Mouse (Mus musculus): ENCODE measurements at regions not wholly inside any gene's neighbourhood (a gene's known extent, or its start where the extent isn't known, plus 50 kb on each side); places are given as distances from the start of the nearest gene placed in this dataset.

DNA sequence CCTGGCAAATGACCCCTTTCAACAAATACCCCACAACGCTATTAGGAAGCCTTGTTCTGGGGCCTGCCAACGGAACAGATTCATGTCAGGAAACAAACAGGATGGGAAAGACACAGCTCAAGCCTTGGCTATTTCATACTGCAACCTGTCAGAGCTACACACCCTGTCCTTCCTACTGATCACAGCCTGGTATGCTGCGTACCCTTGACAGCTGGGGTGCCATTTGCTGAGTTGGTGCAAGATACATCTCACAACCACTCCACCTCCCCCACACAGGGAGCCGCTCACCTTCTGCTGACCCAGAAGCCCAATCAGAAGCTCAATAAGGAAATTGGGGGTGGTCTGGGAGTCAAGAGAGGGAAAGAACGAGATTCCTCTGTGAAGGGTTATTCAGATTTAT lies 350.7 kb upstream of the Gm10131 start:
- 68% methylated on average over 5 of the region's 5 CpGs for WGBS
- H3K4me1 ChIP-seq (ENCODE audit: control insufficient read depth, insufficient read depth, low read length), result no peaks in the 10 kb centered on the region
- H3K27ac ChIP-seq (ENCODE audit: insufficient read depth, low read depth, low read length), result no peak overlapping the region
- no peak for DNase-seq
- H3K27me3 ChIP-seq (replicated peaks; ENCODE audit: control insufficient read depth, insufficient read depth, low read length), result no peaks in the 10 kb centered on the region
- no peaks in the 10 kb centered on the region for H3K36me3 ChIP-seq (ENCODE audit: control insufficient read depth, insufficient read depth, low read length)
- no peak overlapping the region for H3K4me3 ChIP-seq (ENCODE audit: insufficient read depth, low read depth, low read length)
- TF ChIP-seq CTCF (conservative IDR thresholded peaks at IDR 0.05; ENCODE audit: insufficient read depth, insufficient read length, low read depth, low read length) (no peak), POLR2A (IDR thresholded peaks at IDR 0.05; ENCODE audit: low read depth, low read length) (no peak)

DNA sequence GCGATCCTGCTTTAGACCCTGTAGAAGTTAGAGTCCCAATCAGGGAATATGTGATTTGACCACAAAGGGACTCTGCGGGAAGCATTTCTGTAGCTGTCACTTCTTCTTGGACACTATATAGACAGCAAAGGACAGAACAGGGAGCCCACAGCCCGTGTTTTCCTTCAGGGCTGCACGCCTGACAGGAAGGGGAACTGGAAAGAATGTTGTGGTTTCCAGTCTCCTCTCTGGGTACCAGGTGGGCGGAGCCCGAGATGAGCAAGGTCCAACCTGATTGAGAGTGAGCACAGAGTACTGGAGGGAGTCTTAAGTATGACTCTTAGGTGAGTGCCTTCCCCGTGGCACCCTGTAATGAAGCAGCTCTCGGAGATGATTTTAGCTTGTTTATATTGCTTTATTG lies 346.8 kb upstream of the Gm10131 start:
- WGBS, result 80% methylated on average over 8 of the region's 8 CpGs
- Histone ChIP-seq H3K36me3 (ENCODE audit: control insufficient read depth, insufficient read depth, low read length) (no peaks in the 10 kb centered on the region), H3K27ac (ENCODE audit: insufficient read depth, low read depth, low read length) (no peak overlapping the region), H3K4me1 (ENCODE audit: control insufficient read depth, insufficient read depth, low read length) (no peaks in the 10 kb centered on the region), H3K4me3 (ENCODE audit: insufficient read depth, low read depth, low read length) (no peak overlapping the region), H3K27me3 (replicated peaks; ENCODE audit: control insufficient read depth, insufficient read depth, low read length) (no peaks in the 10 kb centered on the region)
- TF ChIP-seq CTCF (conservative IDR thresholded peaks at IDR 0.05; ENCODE audit: insufficient read depth, insufficient read length, low read depth, low read length) (no peak), POLR2A (IDR thresholded peaks at IDR 0.05; ENCODE audit: low read depth, low read length) (no peak)
- DNase-seq, result no peak

DNA sequence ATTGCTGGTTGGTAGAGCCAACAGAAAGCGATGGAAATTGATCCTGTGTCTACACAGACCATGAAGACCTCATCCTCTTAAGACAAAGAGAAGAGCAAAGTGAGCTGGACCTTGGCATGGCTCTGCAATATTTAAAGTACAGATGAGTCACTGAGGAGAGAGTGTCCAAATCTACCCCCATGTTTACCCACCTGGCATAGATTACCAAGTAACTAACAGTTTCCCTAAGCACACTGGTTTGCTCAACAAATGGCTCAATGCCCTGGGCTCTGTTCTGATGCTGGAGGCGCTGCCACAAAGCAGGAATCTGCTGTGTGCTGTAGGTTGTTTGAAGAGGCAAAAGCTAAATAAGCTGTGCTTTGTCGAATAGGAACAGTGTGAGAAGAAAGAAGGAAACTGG lies 345.0 kb upstream of the Gm10131 start:
- 81% methylated on average over 3 of the region's 3 CpGs for WGBS
- no peaks in the 10 kb centered on the region for H3K36me3 ChIP-seq (ENCODE audit: control insufficient read depth, insufficient read depth, low read length)
- TF ChIP-seq POLR2A (IDR thresholded peaks at IDR 0.05; ENCODE audit: low read depth, low read length) (no peak), CTCF (conservative IDR thresholded peaks at IDR 0.05; ENCODE audit: insufficient read depth, insufficient read length, low read depth, low read length) (no peak)
- no peaks in the 10 kb centered on the region for H3K27me3 ChIP-seq (replicated peaks; ENCODE audit: control insufficient read depth, insufficient read depth, low read length)
- no peak overlapping the region for H3K27ac ChIP-seq (ENCODE audit: insufficient read depth, low read depth, low read length)
- no peaks in the 10 kb centered on the region for H3K4me1 ChIP-seq (ENCODE audit: control insufficient read depth, insufficient read depth, low read length)
- no peak overlapping the region for H3K4me3 ChIP-seq (ENCODE audit: insufficient read depth, low read depth, low read length)
- no peak for DNase-seq

DNA sequence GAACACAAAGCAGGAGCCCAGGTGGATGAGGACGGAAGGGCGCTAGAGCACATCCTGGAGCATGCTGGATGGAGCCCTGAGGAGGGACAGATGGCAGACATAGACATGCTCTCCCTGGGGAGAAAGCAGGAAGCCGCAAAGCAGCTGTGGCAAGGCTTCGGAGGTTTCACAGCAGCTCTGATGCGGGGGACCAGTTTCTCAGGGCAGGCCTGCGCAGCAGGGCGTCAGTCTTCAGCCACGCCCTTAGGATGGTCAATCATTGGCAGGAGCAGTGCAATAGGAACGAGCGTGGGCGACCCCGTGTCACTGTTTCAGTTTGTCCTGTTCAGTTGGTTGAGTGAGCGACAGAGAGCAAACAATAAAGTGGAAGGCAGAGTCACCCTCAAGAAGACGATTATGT lies 343.8 kb upstream of the Gm10131 start:
- TF ChIP-seq POLR2A (IDR thresholded peaks at IDR 0.05; ENCODE audit: low read depth, low read length), result no peak
- no peak for TF ChIP-seq CTCF (conservative IDR thresholded peaks at IDR 0.05; ENCODE audit: insufficient read depth, insufficient read length, low read depth, low read length)
- Histone ChIP-seq H3K27ac (ENCODE audit: insufficient read depth, low read depth, low read length) (no peak overlapping the region), H3K27me3 (replicated peaks; ENCODE audit: control insufficient read depth, insufficient read depth, low read length) (no peaks in the 10 kb centered on the region), H3K4me3 (ENCODE audit: insufficient read depth, low read depth, low read length) (no peak overlapping the region), H3K4me1 (ENCODE audit: control insufficient read depth, insufficient read depth, low read length) (no peaks in the 10 kb centered on the region), H3K36me3 (ENCODE audit: control insufficient read depth, insufficient read depth, low read length) (no peaks in the 10 kb centered on the region)
- DNase-seq, result peak; percentile 8
- WGBS, result 34% methylated on average over 14 of the region's 14 CpGs

DNA sequence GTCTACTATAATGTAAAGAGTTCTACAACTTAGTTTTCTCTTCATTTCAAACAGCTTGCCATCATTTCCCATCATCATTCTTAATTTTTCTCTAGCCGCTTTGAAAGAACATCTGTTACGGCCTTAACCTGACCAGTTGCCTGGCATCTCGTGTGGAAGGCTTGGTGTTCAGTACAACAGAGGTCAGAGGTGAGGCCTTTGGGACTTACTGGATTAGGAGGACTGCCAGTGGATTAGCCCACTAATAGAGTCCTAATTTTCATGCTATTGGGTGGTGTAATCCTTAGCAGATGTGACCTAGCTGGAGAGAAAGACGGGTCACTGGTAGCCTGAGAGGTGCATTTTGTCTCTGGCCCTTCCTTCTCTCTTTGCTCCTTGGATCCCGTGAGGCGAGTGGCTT lies 341.3 kb upstream of the Gm10131 start:
- Histone ChIP-seq H3K4me1 (ENCODE audit: control insufficient read depth, insufficient read depth, low read length) (no peaks in the 10 kb centered on the region), H3K27me3 (replicated peaks; ENCODE audit: control insufficient read depth, insufficient read depth, low read length) (no peaks in the 10 kb centered on the region), H3K36me3 (ENCODE audit: control insufficient read depth, insufficient read depth, low read length) (no peaks in the 10 kb centered on the region), H3K4me3 (ENCODE audit: insufficient read depth, low read depth, low read length) (no peak overlapping the region), H3K27ac (ENCODE audit: insufficient read depth, low read depth, low read length) (no peak overlapping the region)
- 93% methylated on average over 6 of the region's 6 CpGs for WGBS
- TF ChIP-seq CTCF (conservative IDR thresholded peaks at IDR 0.05; ENCODE audit: insufficient read depth, insufficient read length, low read depth, low read length) (no peak), POLR2A (IDR thresholded peaks at IDR 0.05; ENCODE audit: low read depth, low read length) (no peak)
- no peak for DNase-seq

DNA sequence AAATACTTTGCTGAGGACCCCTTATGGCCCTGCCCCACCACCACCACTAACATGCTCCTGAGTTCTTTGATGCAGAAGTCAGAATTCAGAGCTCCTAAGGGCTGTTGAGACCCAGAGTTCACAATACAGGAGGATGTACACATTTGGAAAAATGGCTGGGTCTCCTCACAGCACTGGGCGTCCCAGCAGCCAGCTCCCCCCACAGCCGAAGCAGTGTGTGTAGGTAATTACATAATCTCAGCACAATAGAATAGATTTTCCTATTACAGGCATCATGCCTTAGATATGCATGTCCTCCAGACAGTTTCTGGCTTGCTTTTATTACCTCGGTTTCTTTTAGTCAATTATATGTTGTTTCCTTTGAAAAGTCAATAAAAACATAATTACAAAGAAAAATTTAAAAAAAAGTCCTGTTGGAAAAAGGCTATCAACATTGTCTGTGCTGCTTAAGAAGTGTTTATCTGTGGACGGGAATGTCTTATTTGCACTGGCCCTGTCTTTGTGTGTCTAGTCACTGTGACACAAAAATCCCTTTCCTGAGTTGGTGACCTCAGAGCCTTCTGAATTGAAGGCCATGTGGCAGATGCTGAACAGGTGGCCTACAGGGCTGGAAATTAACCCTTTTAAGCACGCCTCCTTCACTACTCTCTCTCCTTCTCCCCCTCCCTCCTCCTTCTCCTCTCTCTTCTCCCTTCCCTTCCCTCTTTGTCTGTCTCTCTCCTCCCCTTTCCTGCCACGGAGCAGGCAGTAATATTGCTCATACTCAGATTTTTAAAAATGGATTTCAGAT lies 339.9 kb upstream of the Gm10131 start:
- no peak overlapping the region for H3K27ac ChIP-seq (ENCODE audit: insufficient read depth, low read depth, low read length)
- WGBS, result 61% methylated on average over 6 of the region's 6 CpGs

DNA sequence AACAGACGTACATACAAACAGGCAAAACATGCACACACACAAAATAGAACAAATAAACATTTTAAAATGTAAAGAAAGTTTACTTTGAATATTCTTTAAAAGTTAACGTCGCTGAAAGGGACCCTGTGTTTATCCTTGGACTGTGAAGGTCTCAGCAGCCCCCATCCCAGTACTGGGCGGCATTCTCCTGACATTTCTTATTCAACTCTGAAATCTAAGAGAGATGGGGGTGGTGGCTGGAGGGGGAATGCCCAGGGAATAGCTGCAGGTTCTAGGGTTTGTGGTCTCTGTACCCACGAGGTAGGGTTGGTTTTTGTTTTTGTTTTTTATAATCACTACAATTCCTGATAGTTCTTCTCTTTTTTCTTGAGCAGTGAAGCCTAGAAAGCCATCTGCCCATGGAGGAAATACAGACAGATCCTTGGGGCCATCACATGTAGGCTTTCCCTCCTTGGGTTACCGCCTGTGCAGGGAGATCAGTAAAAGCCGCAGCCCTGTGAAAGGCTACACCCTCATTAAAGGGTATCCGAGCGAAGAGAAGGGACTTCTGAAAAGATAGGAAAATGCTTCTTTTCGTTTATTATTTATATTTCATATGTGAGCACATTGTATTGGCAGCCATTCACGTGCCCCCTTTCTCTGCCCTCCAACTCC lies 338.0 kb upstream of the Gm10131 start:
- no peaks in the 10 kb centered on the region for H3K27me3 ChIP-seq (replicated peaks; ENCODE audit: control insufficient read depth, insufficient read depth, low read length)
- no peaks in the 10 kb centered on the region for H3K4me1 ChIP-seq (ENCODE audit: control insufficient read depth, insufficient read depth, low read length)
- 78% methylated on average over 11 of the region's 11 CpGs for WGBS
- TF ChIP-seq CTCF (conservative IDR thresholded peaks at IDR 0.05; ENCODE audit: insufficient read depth, insufficient read length, low read depth, low read length), result no peak
- TF ChIP-seq POLR2A (IDR thresholded peaks at IDR 0.05; ENCODE audit: low read depth, low read length), result no peak
- DNase-seq, result no peak
- H3K4me3 ChIP-seq (ENCODE audit: insufficient read depth, low read depth, low read length), result no peak overlapping the region
- H3K36me3 ChIP-seq (ENCODE audit: control insufficient read depth, insufficient read depth, low read length), result no peaks in the 10 kb centered on the region
- H3K27ac ChIP-seq (ENCODE audit: insufficient read depth, low read depth, low read length), result no peak overlapping the region

More for the DNA sequence above, 339.9 kb upstream of the Gm10131 start:
- TF ChIP-seq POLR2A (IDR thresholded peaks at IDR 0.05; ENCODE audit: low read depth, low read length) (no peak), CTCF (conservative IDR thresholded peaks at IDR 0.05; ENCODE audit: insufficient read depth, insufficient read length, low read depth, low read length) (no peak)
- H3K4me3 ChIP-seq (ENCODE audit: insufficient read depth, low read depth, low read length), result no peak overlapping the region
- H3K4me1 ChIP-seq (ENCODE audit: control insufficient read depth, insufficient read depth, low read length), result no peaks in the 10 kb centered on the region
- no peaks in the 10 kb centered on the region for H3K36me3 ChIP-seq (ENCODE audit: control insufficient read depth, insufficient read depth, low read length)
- DNase-seq, result no peak
- no peaks in the 10 kb centered on the region for H3K27me3 ChIP-seq (replicated peaks; ENCODE audit: control insufficient read depth, insufficient read depth, low read length)
